Mouse (Mus musculus) forelimb bud, embryonic 11.5 days (tissue): Measurements from ENCODE around the gene Serinc5.
"Not testable (repeated sequence)": the region's sequence is repeated elsewhere in the genome, so short reads cannot be mapped to it uniquely, and the experiment has no call there.

Experiments used
- DNase-seq: peaks from one replicate; pipeline ENCODE4 v3.0.0-alpha.2; 2012; ENCODE audit warnings: low read depth, low spot score

The Serinc5 gene

DNA sequence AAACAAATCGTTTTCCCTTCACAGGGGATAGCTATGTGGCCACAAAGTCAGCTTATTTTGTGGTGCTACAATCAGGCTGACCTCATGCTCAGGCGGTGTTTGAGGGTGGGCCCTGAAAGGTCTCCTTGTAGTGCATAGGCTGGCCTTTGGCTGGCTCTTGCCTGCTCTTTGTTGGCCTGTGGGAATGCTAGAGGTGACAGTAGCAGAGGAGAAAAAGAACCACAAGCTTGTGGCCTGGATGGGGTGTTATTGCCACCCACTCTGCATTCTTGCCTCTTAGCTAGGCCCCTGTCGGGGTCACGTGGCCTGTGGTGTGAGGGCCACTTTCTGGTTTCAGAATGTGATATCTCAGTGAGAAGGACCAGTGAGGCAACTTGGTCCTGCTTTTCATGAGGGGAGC lies 54.1 kb downstream of the Serinc5 start:
- DNase-seq, result no peak

DNA sequence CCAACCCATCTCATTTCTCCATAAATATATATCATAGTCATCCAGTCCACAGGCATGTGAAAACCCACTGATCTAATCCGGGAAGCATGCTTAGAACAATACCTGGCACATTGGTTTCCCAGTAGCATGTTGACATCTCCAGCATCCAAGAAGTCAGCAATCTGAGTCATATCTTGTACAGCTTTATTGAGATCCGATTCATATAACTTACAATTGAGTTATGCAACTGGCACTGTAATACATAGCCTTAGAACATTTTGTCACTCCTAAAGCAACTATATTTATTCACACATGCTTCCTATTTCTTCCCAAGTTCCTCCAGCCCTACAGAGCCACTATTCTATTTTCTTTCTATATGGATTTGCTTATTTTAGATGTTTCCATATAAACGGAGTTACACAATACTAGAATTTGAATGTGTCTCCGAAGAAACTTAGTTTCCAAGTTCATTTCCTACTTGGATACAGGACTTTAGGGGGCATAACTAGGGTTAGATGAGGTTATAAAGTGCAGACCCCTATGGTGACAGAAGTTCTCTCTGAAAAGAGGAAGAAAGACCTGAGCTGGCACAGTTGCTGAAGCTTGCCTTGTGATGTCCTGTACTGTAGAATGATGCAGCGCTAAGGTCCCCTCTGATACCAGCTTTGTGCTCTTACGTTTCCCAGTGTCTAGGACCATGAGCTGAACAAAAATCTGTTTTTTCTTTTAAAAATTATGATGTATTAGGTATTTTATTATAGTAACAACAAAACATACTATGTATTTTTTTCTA lies 57.5 kb downstream of the Serinc5 start:
- DNase-seq, result no peak

DNA sequence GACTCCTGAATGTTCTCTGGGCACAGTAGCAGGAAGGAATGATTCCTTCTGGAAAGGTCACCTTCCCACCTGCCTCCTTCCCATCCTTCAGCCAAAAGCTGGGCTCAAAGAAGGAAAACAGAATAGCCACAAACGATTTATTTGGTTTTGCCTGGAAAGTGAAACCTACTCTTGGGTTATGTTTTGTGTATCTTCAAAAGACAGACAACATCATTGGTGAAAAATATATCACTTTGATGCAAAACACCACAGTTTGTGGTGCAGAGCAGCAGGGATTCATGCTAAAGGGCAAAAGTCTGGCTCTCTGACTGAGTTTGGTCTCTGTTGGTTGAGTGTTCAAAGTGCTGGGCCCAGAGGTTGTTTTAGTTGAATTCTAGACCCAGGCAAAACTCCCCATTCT lies 60.8 kb downstream of the Serinc5 start:
- no peak for DNase-seq

DNA sequence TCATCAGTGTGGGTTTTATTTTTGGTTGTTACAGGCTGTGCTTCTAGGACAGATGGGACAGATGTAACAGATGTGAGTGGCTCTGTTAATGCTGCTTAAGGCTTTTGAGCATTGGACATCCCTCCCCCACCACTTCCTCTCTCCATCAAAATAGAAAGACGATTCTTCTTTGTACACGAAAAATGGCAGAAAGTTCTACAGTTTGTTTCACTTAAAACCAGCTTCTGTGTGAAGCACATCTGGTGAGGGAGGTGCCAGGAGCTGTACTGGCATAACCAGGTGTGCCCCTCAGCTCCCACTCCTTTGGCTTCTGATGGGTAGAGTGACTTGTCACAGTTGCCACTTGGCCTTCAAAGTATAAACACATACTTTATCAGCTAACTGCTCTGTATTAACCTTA lies 63.8 kb downstream of the Serinc5 start:
- no peak for DNase-seq

DNA sequence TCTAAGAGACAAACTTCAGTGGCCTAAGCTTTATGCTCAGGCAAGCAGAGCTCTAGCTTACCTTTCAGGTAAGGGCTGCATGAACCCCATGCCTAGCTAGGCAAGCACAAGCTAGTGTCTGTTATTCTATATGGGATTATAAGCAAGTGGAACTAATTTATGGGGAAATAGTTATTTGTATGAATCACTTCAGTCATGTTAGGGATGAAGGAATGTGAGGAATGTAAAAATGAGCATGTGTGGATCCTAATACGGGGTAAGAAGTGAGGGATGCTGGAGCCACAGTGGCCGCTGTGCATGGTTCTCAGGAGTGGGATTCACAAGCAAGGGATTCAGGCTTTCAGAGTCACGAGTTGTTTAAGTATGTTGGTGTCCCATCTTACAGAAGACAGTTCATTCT lies 64.4 kb downstream of the Serinc5 start:
- DNase-seq, result no peak

DNA sequence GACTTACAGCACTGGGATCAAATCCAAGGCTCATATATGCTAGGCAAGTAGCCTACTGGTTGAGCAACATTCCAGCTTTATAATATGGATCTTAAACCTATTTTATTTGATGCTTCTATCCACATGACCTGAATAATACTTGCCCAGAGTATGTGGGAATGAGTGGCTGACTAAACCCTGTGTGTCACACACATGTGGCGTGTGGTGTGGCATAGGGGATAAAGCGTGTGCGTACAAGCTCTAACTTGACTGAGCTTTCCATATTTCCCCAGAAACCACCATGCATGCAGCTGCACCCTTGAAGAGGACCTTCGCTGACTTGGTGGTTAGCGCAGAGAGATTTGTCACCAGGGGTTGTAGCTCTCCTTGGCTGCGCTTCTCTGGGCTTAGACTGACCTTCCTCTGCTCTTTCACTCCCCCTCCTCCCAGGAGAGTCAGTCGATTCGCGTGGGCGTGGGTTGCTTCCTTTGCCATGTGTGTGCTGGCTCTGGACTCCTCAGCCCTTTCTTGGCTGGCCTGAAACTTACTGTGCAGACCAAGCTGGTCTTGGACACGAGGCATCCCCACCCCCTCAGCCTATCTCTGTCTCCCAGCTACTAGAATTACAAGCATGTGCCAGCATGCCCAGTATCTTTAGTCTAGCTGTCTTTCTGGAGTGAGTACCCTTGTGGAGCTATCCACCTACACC lies 65.2 kb downstream of the Serinc5 start:
- DNase-seq, result no peak

DNA sequence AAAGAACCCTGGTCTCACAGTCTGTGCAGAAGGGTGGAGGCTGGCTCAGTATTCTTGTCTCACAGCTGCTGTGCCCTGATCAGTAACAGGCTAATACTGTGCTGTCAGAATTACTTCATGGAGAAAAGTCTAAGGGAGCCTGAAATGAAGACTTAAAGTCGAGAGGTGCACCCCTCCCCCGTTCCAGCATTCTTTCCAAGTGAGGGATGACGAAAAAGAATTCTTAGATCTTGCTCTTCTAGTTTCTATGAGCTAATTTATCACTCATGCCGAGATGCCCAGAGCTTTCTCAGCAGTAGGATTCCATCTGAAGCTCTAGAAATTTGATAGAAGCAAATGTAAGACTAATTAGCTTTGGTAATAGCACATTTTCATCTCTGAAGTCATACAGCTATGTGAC lies 66.8 kb downstream of the Serinc5 start:
- DNase-seq, result no peak

DNA sequence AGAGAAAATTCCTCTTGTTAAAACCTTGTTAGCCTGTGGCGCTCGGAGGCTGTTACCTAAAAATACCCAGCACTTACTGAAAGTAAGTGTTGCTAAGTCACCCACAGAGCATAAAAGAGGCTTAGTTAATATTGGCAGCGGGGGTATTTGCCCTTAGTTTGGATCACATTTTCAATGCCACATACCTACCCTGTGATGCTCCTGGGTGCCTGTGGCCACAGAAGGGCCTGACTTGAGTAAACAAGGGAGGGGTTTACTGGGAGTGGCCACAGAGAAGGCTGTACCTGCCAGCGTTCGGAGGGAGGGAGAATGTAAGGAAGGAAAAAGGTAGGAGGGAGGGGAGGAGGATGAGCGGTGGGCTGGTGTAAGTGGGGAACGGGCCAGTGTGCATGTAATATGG lies 68.8 kb downstream of the Serinc5 start:
- no peak for DNase-seq

DNA sequence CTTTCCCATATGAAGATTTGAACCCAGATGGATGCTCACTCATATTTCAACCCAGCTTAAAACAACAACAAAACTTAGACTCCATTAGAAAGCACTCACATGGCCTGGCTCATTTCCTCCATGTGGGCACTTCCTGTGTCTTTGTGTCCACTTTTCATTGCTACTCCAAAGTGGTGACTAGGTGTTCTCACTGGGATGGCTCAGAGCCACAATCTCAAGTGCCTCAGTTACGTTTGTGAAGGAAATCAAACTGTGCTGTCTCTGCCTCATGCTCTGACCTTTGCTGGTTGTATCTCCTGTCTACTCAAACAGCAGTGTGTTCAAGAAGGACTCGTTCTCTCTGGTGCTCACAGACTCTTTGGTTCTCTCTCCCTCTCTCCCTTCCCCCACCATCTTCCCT lies 70.7 kb downstream of the Serinc5 start:
- no peak for DNase-seq

DNA sequence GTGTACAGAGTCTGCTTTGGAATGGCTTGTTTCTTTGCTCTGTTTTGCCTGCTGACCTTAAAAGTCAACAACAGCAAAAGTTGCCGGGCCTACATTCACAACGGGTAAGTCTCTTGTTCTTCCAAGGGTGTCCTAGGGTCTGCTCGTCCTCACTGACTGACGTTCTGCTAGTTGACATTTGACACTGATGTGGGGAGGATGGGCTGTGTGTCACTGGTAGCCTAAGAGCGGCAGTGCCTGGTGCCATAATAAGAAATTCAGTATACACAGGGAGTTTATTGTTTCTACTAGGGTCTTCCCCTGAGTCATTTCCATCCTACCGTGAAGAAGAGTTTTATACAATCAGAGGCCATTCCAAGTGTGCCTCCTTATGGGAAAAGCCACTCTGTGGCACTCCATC lies 71.9 kb downstream of the Serinc5 start:
- no peak for DNase-seq

DNA sequence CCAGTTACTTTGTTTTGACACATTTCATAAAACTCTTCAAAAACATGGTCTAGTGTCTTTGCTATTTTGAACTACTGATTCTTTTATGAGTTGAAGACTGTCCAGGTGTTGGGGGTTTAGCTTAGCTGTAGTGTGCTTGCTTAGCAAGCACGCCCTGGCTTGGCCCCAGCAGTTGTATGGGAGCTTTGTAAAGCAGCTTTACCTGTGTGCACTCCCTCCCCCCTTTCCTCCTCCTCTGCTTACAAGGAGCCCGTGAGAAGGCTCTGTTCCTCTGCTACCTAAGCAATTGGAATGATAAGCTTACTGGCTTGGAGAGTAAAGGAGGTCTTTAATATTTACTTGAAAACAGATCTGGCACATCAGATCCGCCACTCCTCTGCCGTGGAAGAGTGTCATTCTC lies 72.6 kb downstream of the Serinc5 start:
- no peak for DNase-seq

DNA sequence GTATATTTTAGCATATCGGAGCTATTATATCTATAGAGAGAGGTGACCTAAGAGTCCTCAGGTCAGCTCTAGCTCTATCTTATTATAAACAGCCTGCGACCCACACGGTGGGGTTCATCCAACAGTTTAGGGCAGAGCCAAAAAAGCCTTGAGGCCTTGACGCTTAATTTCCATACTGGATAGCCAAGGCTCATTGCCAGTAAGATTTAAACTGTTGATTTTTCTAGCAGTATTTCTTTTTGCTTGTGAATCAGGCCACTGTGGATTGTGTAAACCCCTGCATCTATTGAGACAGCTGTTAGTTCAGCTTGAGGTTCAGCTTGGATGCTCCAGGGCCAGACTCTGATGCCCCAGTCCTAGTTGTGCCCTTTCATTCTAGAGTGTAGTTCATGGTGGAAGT lies 73.4 kb downstream of the Serinc5 start:
- no peak for DNase-seq

DNA sequence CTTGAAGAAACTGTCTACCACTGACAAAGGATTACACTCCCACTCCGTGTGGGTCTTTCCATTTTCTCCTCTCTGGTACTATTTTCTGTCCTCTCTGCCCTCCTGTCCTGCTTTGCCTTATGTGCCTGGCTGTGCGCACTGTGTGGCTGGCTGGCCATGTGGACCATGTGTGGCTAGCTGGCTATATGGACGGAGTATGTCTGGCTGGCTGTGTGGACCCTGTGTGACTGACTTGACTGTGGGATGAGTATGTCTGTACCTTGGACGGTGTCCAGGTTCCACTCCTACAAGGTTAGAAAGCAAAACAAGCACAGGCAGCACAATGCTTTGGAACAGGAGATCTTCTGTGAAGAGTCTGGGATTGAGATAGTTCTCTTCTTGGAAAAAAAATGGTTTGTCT lies 74.4 kb downstream of the Serinc5 start:
- no peak for DNase-seq

DNA sequence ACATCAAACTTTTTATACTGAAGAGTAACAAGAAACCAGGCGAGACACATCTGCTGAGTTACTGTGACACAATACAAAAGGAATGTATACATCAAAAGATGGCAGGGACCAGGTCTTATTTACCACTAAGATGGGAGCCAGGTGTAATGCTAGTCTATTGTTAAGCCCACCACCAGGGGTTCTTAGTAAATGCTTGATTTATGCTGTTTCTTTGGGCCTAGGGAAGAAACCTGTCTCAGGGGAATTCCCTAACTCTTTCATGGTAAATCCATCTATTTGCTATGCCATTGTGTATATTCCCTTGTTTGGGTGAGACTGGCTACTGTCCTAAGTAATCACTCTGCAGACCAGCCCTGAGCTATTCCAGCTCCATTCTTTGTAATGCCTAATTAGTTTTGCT lies 76.3 kb downstream of the Serinc5 start:
- not testable (repeated sequence) for DNase-seq

DNA sequence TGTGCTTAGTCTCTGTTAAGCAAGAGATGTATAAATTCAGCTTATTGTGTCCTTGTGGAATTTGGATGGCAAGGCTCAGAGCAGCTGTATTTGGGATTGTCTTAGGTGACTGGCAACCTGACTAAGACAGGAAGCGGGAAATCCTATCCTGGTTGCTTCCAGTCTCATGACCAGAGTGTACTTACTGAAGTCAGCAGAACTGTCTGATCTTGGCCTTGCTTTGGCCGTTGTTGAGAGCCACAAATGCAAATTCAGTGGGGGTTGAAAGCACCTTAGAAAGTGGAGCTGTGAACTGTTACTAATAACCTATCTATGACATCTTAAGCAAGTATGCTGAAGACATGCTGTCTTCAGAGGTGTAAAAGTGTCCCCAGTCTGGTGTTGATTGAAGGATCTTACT lies 78.2 kb downstream of the Serinc5 start:
- no peak for DNase-seq

DNA sequence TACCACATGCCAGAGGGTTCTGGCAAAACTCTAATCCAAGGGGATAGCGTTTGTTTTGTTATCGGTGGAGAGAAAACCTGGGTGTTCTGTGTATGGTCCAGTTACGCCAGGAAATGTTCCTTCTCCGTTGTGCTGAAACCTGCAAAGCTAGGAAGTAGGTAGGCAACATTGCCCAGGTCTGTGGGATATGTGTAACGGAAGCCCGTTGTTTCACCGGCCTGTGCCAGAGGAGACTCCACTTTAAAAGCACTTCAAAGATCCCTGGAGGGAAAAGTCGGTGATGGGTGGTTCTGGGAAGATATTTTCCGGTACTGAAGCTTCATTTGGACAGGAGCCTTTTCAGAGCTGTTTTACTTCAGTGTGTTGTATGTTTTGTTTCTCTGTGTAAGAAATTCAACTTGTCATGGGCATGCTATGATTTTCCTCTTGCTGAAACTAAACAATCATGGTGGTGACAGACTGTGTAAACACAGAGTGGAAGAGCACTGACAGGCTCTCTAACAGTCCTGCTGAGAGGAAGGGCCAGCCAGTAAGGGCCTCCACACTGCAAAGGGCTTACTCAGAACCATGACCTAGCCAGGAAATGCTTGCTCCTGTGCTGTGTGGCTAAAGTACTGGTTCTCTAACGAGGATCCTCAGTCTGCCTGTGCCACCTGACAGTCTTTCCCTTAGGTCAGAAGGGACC lies 83.1 kb downstream of the Serinc5 start:
- DNase-seq, result no peak

DNA sequence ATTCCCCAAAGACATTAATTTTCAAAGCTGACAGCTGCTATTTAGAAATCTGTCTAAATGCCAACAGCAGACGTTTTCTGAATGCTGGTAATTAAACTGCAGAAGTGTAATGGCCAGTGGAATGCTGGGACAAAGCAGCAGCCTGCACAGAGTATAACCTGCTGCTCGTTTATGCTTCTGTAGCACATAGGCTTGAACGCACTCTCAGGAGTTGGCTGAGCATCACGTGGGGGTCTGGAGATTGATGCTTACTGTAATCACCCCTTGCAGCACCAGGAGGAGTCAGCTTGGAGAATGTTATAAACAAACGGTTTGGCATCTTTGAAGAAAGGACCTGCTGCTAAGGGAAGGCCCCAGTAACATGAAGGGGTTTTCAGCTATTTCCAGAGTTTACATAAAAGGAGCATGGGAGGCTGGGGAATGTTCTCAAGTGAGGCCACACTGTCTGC lies 85.6 kb downstream of the Serinc5 start:
- DNase-seq, result no peak

DNA sequence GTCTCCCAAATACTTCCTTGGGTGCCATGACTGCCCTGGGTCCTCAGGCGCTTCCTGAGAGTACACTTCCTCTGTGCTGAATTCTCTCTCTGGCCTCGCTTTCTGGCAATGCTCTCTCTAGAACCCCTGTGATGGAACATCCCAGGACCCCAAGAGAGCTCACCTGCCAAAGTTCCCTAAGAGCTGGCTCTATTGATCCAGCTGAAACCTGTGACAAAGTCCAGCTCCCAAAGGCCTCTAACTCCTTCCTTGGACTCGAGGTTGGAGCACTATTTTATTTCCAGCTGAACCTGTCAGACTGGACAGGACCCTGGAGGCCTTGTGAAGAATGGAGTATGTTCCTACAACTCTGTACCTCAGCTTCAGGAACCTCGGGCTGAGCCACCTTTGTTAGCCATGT lies 86.2 kb downstream of the Serinc5 start:
- DNase-seq, result no peak

DNA sequence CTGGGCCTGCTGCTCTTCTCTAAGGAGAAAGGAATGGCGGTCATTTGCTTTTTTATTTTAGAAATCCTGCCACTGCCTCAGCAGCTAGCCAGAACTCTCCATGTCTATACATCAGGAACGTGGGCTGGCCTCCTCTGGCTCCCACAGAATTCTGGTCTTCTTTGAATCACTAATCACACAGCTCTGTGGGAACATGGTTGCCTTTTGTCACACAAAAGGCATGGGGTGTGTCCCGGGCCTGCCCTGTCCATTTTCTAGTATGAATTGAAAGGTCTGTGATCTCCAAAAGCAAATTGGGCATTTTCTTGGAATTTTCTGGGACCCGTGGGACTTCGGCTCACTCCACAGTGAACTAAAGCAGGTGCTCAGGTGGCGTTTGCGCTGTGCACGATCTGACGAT lies 87.9 kb downstream of the Serinc5 start:
- no peak for DNase-seq

DNA sequence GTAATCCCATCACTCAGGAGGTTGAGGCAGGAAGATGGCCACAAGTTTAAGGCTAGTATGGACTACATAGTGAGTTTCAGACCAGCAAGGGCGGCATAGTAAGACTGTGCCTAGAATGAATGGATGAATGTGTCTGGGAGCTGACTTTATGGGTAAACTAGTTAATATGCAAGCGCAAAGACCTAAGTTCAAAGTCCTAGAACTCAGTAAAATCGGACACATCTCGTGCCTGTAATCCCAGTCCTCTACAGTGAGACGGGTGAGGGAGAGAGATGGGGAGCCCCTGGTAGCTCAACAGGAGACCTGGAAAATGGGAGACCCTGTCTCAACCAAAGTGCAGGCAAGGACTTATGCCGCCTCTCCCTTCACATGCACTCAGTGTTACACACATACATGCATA lies 88.5 kb downstream of the Serinc5 start:
- no peak for DNase-seq

DNA sequence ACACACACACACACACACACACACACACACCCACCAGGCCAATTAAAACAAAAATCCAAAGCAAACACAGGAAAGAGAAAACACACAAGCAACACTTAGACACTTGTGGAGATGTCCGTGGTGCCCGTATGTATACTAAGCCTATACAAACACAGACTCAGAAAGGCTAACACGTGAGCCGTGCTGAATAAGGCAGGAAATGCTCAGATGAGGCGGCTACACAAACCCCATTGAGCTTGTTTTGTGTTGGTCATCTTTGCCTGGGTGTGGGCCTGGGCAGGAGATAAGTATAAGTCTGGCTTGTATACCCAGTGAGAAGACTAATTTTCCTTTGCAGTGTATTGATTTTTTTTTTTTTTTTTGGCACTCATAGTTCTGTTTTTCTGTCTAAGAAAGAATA lies 91.1 kb downstream of the Serinc5 start:
- no peak for DNase-seq

DNA sequence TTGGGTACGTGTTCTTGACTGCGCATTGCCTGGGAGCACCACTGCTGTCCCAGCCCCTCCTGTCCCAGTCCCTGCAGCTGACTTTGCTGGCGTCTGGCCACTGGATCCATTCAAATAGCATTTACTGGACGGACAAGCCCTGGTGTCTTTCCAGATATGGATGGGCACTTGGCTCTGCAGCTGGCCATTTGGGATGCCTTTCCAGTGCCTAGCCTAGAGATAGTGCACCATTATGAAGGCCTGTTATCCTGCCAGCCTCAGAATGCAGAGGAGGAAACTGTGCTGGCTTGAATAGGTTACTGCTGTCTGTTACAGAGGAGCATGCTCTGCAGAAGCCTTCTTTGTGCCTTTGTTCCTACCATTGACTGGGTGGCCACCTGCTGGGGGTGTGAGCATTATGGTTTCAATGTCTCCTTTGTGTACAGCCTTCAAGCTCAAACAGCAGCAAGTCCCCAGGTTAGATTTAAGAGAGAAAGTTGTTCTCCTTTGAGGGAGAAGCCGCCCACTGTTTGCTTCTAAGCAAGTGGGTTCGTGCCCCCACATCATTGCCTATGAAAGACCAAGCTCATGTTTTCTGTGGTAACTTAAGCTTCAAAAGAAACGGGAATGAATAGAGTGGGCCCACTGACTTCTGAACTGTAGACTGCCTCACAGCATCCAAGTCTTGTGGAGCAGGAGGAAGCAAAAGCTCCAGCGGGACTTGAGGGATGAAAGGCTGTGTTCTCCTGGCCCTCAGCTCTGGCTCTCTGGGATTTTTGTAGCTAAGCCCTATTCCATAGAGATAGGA lies 92.5 kb downstream of the Serinc5 start:
- no peak for DNase-seq
